Mouse (Mus musculus) large intestine, adult 2 months (tissue): ENCODE results near the gene Zswim3. TPM values are rescaled to one million over a fixed set of nuclear protein-coding genes. Genes with fewer than 3 reads are reported as not detected.
"Not testable (repeated sequence)": the region's sequence is repeated elsewhere in the genome, so short reads cannot be mapped to it uniquely, and the experiment has no call there.

Experiments used
- DNase-seq: peaks from one replicate; pipeline ENCODE4 v3.0.0-alpha.2; 2012; ENCODE audit warnings: low read depth, low spot score
- WGBS: fragments of 180-500 bp; shearing (Covaris S2); methylation state at CpG from one replicate; pipeline ENCODE4 v1.1.7; 2018; 5-methylcytosine and 5-hydroxymethylcytosine counted together
- polyA plus RNA-seq: library from polyadenylated mRNA; depleted of rRNA; stranded (reverse); fragments of >200 nt; gene quantifications from 2 replicates; pipeline ENCODE4 v1.2.3, GENCODE M21; 2012

Zswim3 gene
- polyA plus RNA-seq, 1 experiment, result 4.0 TPM

- no peak for DNase-seq
- WGBS, result 74% methylated on average over 7 of the region's 7 CpGs
These were observed 26.1 kb upstream of the Zswim3 start for GRCm38 (mm10) chr2:164778809-164779208.

- 63% methylated on average over 8 of the region's 8 CpGs for WGBS
- DNase-seq, result no peak
These were observed 25.3 kb upstream of the Zswim3 start, which contains the start of gene Tnnc2 for GRCm38 (mm10) chr2:164779481-164780086. Gene Tnnc2 (minus strand): TSS chr2:164779967.

GRCm38 (mm10) chr2:164781876-164782275 lies 23.0 kb upstream of the Zswim3 start:
- DNase-seq, result no peak
- WGBS, result 72% methylated on average over 4 of the region's 4 CpGs

- no peak for DNase-seq
- 74% methylated on average over 7 of the region's 7 CpGs for WGBS
These were observed 20.8 kb upstream of the Zswim3 start for GRCm38 (mm10) chr2:164783926-164784581.

GRCm38 (mm10) chr2:164784869-164785420 lies 20.0 kb upstream of the Zswim3 start:
- 2% methylated on average over 7 of the region's 7 CpGs for WGBS
- DNase-seq, result no peak

GRCm38 (mm10) chr2:164785481-164786387 lies 19.2 kb upstream of the Zswim3 start, which contains the start of gene Snx21:
Gene Snx21 (plus strand): TSS chr2:164785823.
- under 1% methylated on average over 89 of the region's 89 CpGs for whole genome bisulfite sequencing
- DNase-seq, result peak; percentile 77

- WGBS, result 18% methylated on average over 15 of the region's 15 CpGs
- no peak for DNase-seq
These were observed 18.5 kb upstream of the Zswim3 start for GRCm38 (mm10) chr2:164786388-164786885.

- no peak for DNase-seq
- WGBS, result 78% methylated on average over 3 of the region's 3 CpGs
These were observed 17.9 kb upstream of the Zswim3 start for GRCm38 (mm10) chr2:164787032-164787431.

- no peak for DNase-seq
- WGBS, result 65% methylated on average over 10 of the region's 10 CpGs
These were observed 17.1 kb upstream of the Zswim3 start for GRCm38 (mm10) chr2:164787779-164788178.

- DNase-seq, result no peak
- WGBS, result 66% methylated on average over 4 of the region's 4 CpGs
These were observed 16.5 kb upstream of the Zswim3 start for GRCm38 (mm10) chr2:164788411-164788810.

GRCm38 (mm10) chr2:164790451-164790850 lies 14.4 kb upstream of the Zswim3 start:
- 58% methylated on average over 4 of the region's 4 CpGs for WGBS
- DNase-seq, result no peak

GRCm38 (mm10) chr2:164791841-164792261 lies 13.0 kb upstream of the Zswim3 start:
- DNase-seq, result no peak
- 86% methylated on average over 18 of the region's 18 CpGs for WGBS

GRCm38 (mm10) chr2:164792400-164793190 lies 12.3 kb upstream of the Zswim3 start:
- no peak for DNase-seq
- WGBS, result 89% methylated on average over 12 of the region's 12 CpGs

- 77% methylated on average over 3 of the region's 3 CpGs for WGBS
- no peak for DNase-seq
These were observed 11.7 kb upstream of the Zswim3 start for GRCm38 (mm10) chr2:164793236-164793635.

GRCm38 (mm10) chr2:164793772-164794171 lies 11.1 kb upstream of the Zswim3 start:
- 92% methylated on average over 2 of the region's 2 CpGs for WGBS

GRCm38 (mm10) chr2:164794293-164794692 lies 10.6 kb upstream of the Zswim3 start:
- 16% methylated on average over 5 of the region's 5 CpGs for WGBS
- no peak for DNase-seq

More at GRCm38 (mm10) chr2:164793772-164794171, 11.1 kb upstream of the Zswim3 start:
- no peak for DNase-seq

GRCm38 (mm10) chr2:164795868-164796267 lies 9.0 kb upstream of the Zswim3 start:
- 68% methylated on average over 4 of the region's 4 CpGs for WGBS
- no peak for DNase-seq

- DNase-seq, result not testable (repeated sequence)
- 57% methylated on average over 6 of the region's 6 CpGs for WGBS
These were observed 6.3 kb upstream of the Zswim3 start for GRCm38 (mm10) chr2:164798554-164798953.
